Mouse (Mus musculus) regulatory T cell (primary cell): ENCODE results near the gene Sdk2.

Experiments used
- in situ Hi-C: fragments of 300-600 bp; cut with MboI, MseI; formaldehyde crosslinking; loops from one replicate; pipeline ENCODE4 v1.15.1; 2025; ENCODE audit warnings: high pct_unique_total_duplicates

The Sdk2 gene

GRCm38 (mm10) chr11:114066951-114067762 is at the start of gene Sdk2:
Gene Sdk2, minus strand, starts transcription at chr11:114067046.
- in situ Hi-C loops = no loop called here

GRCm38 (mm10) chr11:114115077-114115476 is 48.2 kb upstream of the Sdk2 start:
- in situ Hi-C loops = no loop called here

GRCm38 (mm10) chr11:114114674-114115073 is 47.8 kb upstream of the Sdk2 start:
- in situ Hi-C loops = no loop called here

- in situ Hi-C loops = no loop called here
Observed at GRCm38 (mm10) chr11:114110851-114111250, 44.0 kb upstream of the Sdk2 start.

- in situ Hi-C loops = no loop called here
Observed at GRCm38 (mm10) chr11:114093636-114094035, 26.8 kb upstream of the Sdk2 start.

GRCm38 (mm10) chr11:114093175-114093574 is 26.3 kb upstream of the Sdk2 start:
- in situ Hi-C loops = no loop called here

GRCm38 (mm10) chr11:114080606-114081005 is 13.8 kb upstream of the Sdk2 start:
- in situ Hi-C loops = no loop called here

- in situ Hi-C loops = no loop called here
Observed at GRCm38 (mm10) chr11:114072644-114073043, 5.8 kb upstream of the Sdk2 start.

GRCm38 (mm10) chr11:114071998-114072397 is 5.2 kb upstream of the Sdk2 start:
- in situ Hi-C loops = no loop called here

- in situ Hi-C loops = no loop called here
Observed at GRCm38 (mm10) chr11:114070881-114071280, 4.0 kb upstream of the Sdk2 start.

- in situ Hi-C loops = no loop called here
Observed at GRCm38 (mm10) chr11:114070131-114070530, 3.3 kb upstream of the Sdk2 start.

- in situ Hi-C loops = no loop called here
Observed at GRCm38 (mm10) chr11:114068390-114068789, 1.5 kb upstream of the Sdk2 start.

GRCm38 (mm10) chr11:114066098-114066950 is 522 bp downstream of the Sdk2 start:
- in situ Hi-C loops = no loop called here

- in situ Hi-C loops = no loop called here
Observed at GRCm38 (mm10) chr11:114065596-114065995, 1.2 kb downstream of the Sdk2 start.

GRCm38 (mm10) chr11:114064871-114065388 is 1.9 kb downstream of the Sdk2 start:
- in situ Hi-C loops = no loop called here

GRCm38 (mm10) chr11:114061946-114062345 is 4.9 kb downstream of the Sdk2 start:
- in situ Hi-C loops = no loop called here

GRCm38 (mm10) chr11:114061265-114061664 is 5.6 kb downstream of the Sdk2 start:
- in situ Hi-C loops = no loop called here

GRCm38 (mm10) chr11:114056351-114056750 is 10.5 kb downstream of the Sdk2 start:
- in situ Hi-C loops = no loop called here

- in situ Hi-C loops = no loop called here
Observed at GRCm38 (mm10) chr11:114054581-114055315, 12.1 kb downstream of the Sdk2 start.

- in situ Hi-C loops = no loop called here
Observed at GRCm38 (mm10) chr11:114051361-114051760, 15.5 kb downstream of the Sdk2 start.

- in situ Hi-C loops = no loop called here
Observed at GRCm38 (mm10) chr11:114050511-114050910, 16.3 kb downstream of the Sdk2 start.

GRCm38 (mm10) chr11:114047887-114048331 is 18.9 kb downstream of the Sdk2 start:
- in situ Hi-C loops = no loop called here
